Mouse (Mus musculus) myocyte (in vitro differentiated cells): ENCODE results near the gene Gm42421. TPM values are rescaled to one million over a fixed set of nuclear protein-coding genes. Genes with fewer than 3 reads are reported as not detected.

ENCODE experiments used
- H3K27me3 ChIP-seq: one replicate; pipeline ENCODE4 v1.6.1; 2011; ENCODE audit not compliant: control insufficient read depth, insufficient read depth, insufficient read length
- H3K36me3 ChIP-seq: one replicate; pipeline ENCODE4 v1.6.1; 2011; ENCODE audit not compliant: control insufficient read depth, insufficient read depth
- H3K4me2 ChIP-seq: one replicate; pipeline ENCODE4 v1.6.1; 2011; ENCODE audit warnings: low read depth, control low read depth
- H3K4me3 ChIP-seq: one replicate; pipeline ENCODE4 v1.5.1; 2011; ENCODE audit warnings: mild to moderate bottlenecking, control low read depth, moderate library complexity
- H3K79me2 ChIP-seq: one replicate; pipeline ENCODE4 v1.6.1; 2011; ENCODE audit not compliant: control insufficient read depth, insufficient read depth
- H3ac ChIP-seq: one replicate; pipeline ENCODE4 v1.6.1; 2011; ENCODE audit not compliant: control insufficient read depth, insufficient read length
- CEBPB ChIP-seq: IDR thresholded peaks from 2 replicates; pipeline ENCODE4 v1.6.1; 2011; ENCODE audit warnings: mild to moderate bottlenecking, moderate library complexity; ENCODE audit not compliant: poor library complexity, insufficient read depth, severe bottlenecking
- E2F4 ChIP-seq: IDR thresholded peaks from one replicate; pipeline ENCODE4 v1.6.1; 2011; ENCODE audit warnings: mild to moderate bottlenecking, control low read depth, moderate library complexity; ENCODE audit not compliant: insufficient read depth
- MAX ChIP-seq: IDR thresholded peaks from one replicate; pipeline ENCODE4 v1.6.1; 2011; ENCODE audit warnings: low read depth, mild to moderate bottlenecking, control low read depth
- MYOD1 ChIP-seq, 3 experiments: IDR thresholded peaks; one replicate each; pipeline ENCODE4 v1.6.1; 2011; ENCODE audit warnings: control low read depth in 2 of 3, low read depth in 2 of 3, mild to moderate bottlenecking in 2 of 3, moderate library complexity in 1 of 3; ENCODE audit not compliant: insufficient read length in 2 of 3, control insufficient read depth in 1 of 3
- MYOG ChIP-seq, 3 experiments: IDR thresholded peaks; one replicate each; pipeline ENCODE4 v1.6.1; 2011; ENCODE audit warnings: control low read depth in 2 of 3, low read depth in 2 of 3, mild to moderate bottlenecking in 2 of 3; ENCODE audit not compliant: insufficient read length in 2 of 3, control insufficient read depth in 1 of 3, insufficient read depth in 1 of 3
- POLR2A ChIP-seq: IDR thresholded peaks from one replicate; pipeline ENCODE4 v1.6.1; 2011; ENCODE audit warnings: low read depth, mild to moderate bottlenecking, control low read depth, moderate library complexity; ENCODE audit not compliant: insufficient read length
- POLR2AphosphoS2 ChIP-seq: IDR thresholded peaks from one replicate; pipeline ENCODE4 v1.6.1; 2011; ENCODE audit warnings: low read depth, control low read depth; ENCODE audit not compliant: insufficient read length
- REST ChIP-seq: IDR thresholded peaks from one replicate; pipeline ENCODE4 v1.6.1; 2011; ENCODE audit warnings: mild to moderate bottlenecking, control low read depth, moderate library complexity; ENCODE audit not compliant: insufficient read depth, insufficient read length
- SRF ChIP-seq: IDR thresholded peaks from one replicate; pipeline ENCODE4 v1.6.1; 2011; ENCODE audit warnings: low read depth; ENCODE audit not compliant: control insufficient read depth, insufficient read length
- TCF12 ChIP-seq: IDR thresholded peaks from one replicate; pipeline ENCODE4 v1.6.1; 2011; ENCODE audit warnings: mild to moderate bottlenecking, control low read depth; ENCODE audit not compliant: poor library complexity, insufficient read depth, severe bottlenecking
- TCF3 ChIP-seq: IDR thresholded peaks from one replicate; pipeline ENCODE4 v1.6.1; 2011; ENCODE audit warnings: low read depth, control low read depth; ENCODE audit not compliant: insufficient read length
- USF1 ChIP-seq: IDR thresholded peaks from one replicate; pipeline ENCODE4 v1.6.1; 2011; ENCODE audit warnings: low read depth, mild to moderate bottlenecking, control low read depth, moderate library complexity
- polyA plus RNA-seq: library from polyadenylated mRNA; unstranded; fragments of >200 nt; fragmentation: generic; extraction: Trizol; gene quantifications from one replicate; pipeline ENCODE4 v1.2.1, GENCODE M21; 2012; ENCODE audit warnings: missing spikeins

Gene Gm42421
- polyA plus RNA-seq, 1 experiment = 0.08 TPM

GRCm38 (mm10) chr5:143930656-143931055, 2.7 kb downstream of the Gm42421 start:
- Histone ChIP-seq H3K4me2 (no peak overlapping the region), H3K36me3 (peaks cover 9% of the 10 kb centered on the region), H3ac (no peak overlapping the region), H3K4me3 (no peak overlapping the region), H3K79me2 (no peaks in the 10 kb centered on the region), H3K27me3 (no peaks in the 10 kb centered on the region)
- TF ChIP-seq TCF12 (no peak), POLR2AphosphoS2 (no peak), POLR2A (no peak), E2F4 (no peak), MYOD1 (IDR thresholded peaks at IDR 0.05; ENCODE audit: control insufficient read depth in 1 of 3, insufficient read length in 2 of 3, low read depth in 2 of 3) (no peak), CEBPB (no peak), MYOG (IDR thresholded peaks at IDR 0.05; ENCODE audit: control insufficient read depth in 1 of 3, insufficient read depth in 1 of 3, insufficient read length in 2 of 3, low read depth in 2 of 3) (no peak), TCF3 (no peak), REST (no peak), MAX (no peak), SRF (no peak)

- H3K27me3 ChIP-seq = no peaks in the 10 kb centered on the region
- no peak overlapping the region for H3ac ChIP-seq
- no peak overlapping the region for H3K4me3 ChIP-seq
- no peak overlapping the region for H3K4me2 ChIP-seq
- no peaks in the 10 kb centered on the region for H3K79me2 ChIP-seq
- TF ChIP-seq MAX (no peak), POLR2AphosphoS2 (no peak), TCF12 (no peak), USF1 (no peak), TCF3 (no peak), SRF (no peak), CEBPB (no peak), POLR2A (no peak), MYOD1 (IDR thresholded peaks at IDR 0.05; ENCODE audit: control insufficient read depth in 1 of 3, insufficient read length in 2 of 3, low read depth in 2 of 3) (no peak), E2F4 (no peak), REST (no peak), MYOG (IDR thresholded peaks at IDR 0.05; ENCODE audit: control insufficient read depth in 1 of 3, insufficient read depth in 1 of 3, insufficient read length in 2 of 3, low read depth in 2 of 3) (no peak)
- H3K36me3 ChIP-seq = peaks cover 6% of the 10 kb centered on the region
Measured at GRCm38 (mm10) chr5:143931863-143932580, 4.0 kb downstream of the Gm42421 start.

GRCm38 (mm10) chr5:143932831-143933230, 4.9 kb downstream of the Gm42421 start, which contains the start of gene Rsph10b:
Rsph10b (plus strand) TSS chr5:143933035.
- no peaks in the 10 kb centered on the region for H3K79me2 ChIP-seq
- no peaks in the 10 kb centered on the region for H3K27me3 ChIP-seq
- peaks cover 6% of the 10 kb centered on the region for H3K36me3 ChIP-seq
- no peak within 1 kb of the TSS for H3K4me3 ChIP-seq
- H3ac ChIP-seq = no peak within 1 kb of the TSS
- no peak for TF ChIP-seq USF1
- TF ChIP-seq MAX = no peak
- TF ChIP-seq POLR2A = no peak
- TF ChIP-seq SRF = no peak
- no peak for TF ChIP-seq TCF12
- no peak for TF ChIP-seq CEBPB
- TF ChIP-seq MYOG (IDR thresholded peaks at IDR 0.05; ENCODE audit: control insufficient read depth in 1 of 3, insufficient read depth in 1 of 3, insufficient read length in 2 of 3, low read depth in 2 of 3) = no peak
- no peak for TF ChIP-seq POLR2AphosphoS2
- H3K4me2 ChIP-seq = no peak within 1 kb of the TSS

DNA sequence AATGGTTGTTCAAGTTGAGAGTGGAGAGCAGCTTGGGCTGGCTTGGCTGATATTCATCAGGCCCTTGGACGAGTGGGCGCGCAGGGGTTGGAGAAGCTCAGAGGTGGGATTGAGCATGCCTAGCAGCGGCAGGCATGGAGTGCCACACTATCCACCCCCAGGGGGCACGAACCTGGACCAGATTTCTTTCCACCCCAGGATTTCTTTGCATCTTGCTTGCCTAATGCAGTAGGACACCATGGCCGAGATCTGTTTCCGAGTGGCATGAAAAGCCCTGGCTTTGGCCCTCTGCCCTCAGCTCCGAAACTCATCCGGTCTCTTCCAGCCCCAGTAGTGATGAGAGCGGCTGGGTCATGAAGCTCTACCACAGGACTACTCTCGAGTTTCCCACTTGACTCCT, 5.4 kb downstream of the Gm42421 start:
- Histone ChIP-seq H3K79me2 (no peaks in the 10 kb centered on the region), H3K36me3 (peaks cover 4% of the 10 kb centered on the region), H3K27me3 (no peaks in the 10 kb centered on the region), H3ac (no peak overlapping the region), H3K4me3 (no peak overlapping the region), H3K4me2 (no peak overlapping the region)
- TF ChIP-seq CEBPB (no peak), TCF3 (no peak), POLR2A (no peak), MAX (no peak)

- Histone ChIP-seq H3ac (no peak overlapping the region), H3K27me3 (no peaks in the 10 kb centered on the region)
Measured at GRCm38 (mm10) chr5:143933875-143934274, 5.9 kb downstream of the Gm42421 start.

More at GRCm38 (mm10) chr5:143933875-143934274, 5.9 kb downstream of the Gm42421 start:
- Histone ChIP-seq H3K79me2 (no peaks in the 10 kb centered on the region), H3K36me3 (no peaks in the 10 kb centered on the region), H3K4me3 (no peak overlapping the region), H3K4me2 (no peak overlapping the region)
- TF ChIP-seq REST = no peak
